8 mouse cellular contexts compared by ENCODE assay signal in genomic region chr19:4905979-4906794, GRCm38 (mm10). TPM values are rescaled to one million over a fixed set of nuclear protein-coding genes. Genes with fewer than 3 reads are reported as not detected.
A peak's percentile ranks its signal among the peaks of the same experiment; 100 is the strongest.
DNase-seq lines count a peak whose midpoint lies in the region; ATAC-seq and TF ChIP-seq lines count a peak whose summit lies in the region.

Gene Bbs1 (minus strand): TSS chr19:4906628.

- ATAC-seq in heart, embryonic 12.5 days (ENCODE audit: insufficient number of reproducible peaks, low FRiP score), result 0 out of 2 replicates have a peak, but pooled peaks have one; percentile 51
- peak; percentile 57 for ATAC-seq in kidney, embryonic 16.5 days (ENCODE audit: low FRiP score, low TSS enrichment)
- peak; percentile 68; the same call in 1 of the 2 replicates for ATAC-seq in monocyte, adult 5-6 weeks (replicated peaks; ENCODE audit: insufficient number of reproducible peaks, low FRiP score, low TSS enrichment, poor library complexity, severe bottlenecking)

- TF ChIP-seq POLR2A in liver, adult 2 months (IDR thresholded peaks at IDR 0.05; ENCODE audit: extremely low read depth, insufficient read depth, low read length), result no peak

- H3K4me1 ChIP-seq in erythroblast, embryonic 14.5 days (ENCODE audit: control insufficient read depth), result peaks cover 10% of the 10 kb centered on the region
- 0 out of 2 replicates have a peak, but pooled peaks cover 3% of the 10 kb centered on the region for H3K4me1 ChIP-seq in heart, embryonic 12.5 days (replicated peaks)
- H3K4me1 ChIP-seq in kidney, embryonic 16.5 days (ENCODE audit: insufficient read depth, low read length), result peaks cover 6% of the 10 kb centered on the region
- H3K4me1 ChIP-seq in liver, adult 2 months (ENCODE audit: control insufficient read depth, insufficient read depth, low read length), result peaks cover 3% of the 10 kb centered on the region; the same call in 1 of the 2 replicates

- peak; percentile 83 for DNase-seq in CD4-positive helper T cell, adult 2 months (ENCODE audit: low read depth, low spot score)
- DNase-seq in brain, embryonic 18.5 days (ENCODE audit: low read depth, low spot score), result peak; percentile 75
- peak; percentile 62 for DNase-seq in liver, adult 2 months (ENCODE audit: extremely low read depth, low read depth, low spot score)
- DNase-seq in spleen, postnatal 36 days (ENCODE audit: low spot score in 2 of 2), result peak; percentile 52 to 68

- H3K4me2 ChIP-seq in heart, embryonic 12.5 days, result peak within 1 kb of the TSS; percentile 71
- H3K4me2 ChIP-seq in kidney, embryonic 16.5 days (replicated peaks; ENCODE audit: low read depth, low read length), result peak within 1 kb of the TSS; percentile 72

- H3K27me3 ChIP-seq in erythroblast, embryonic 14.5 days (ENCODE audit: control insufficient read depth), result no peaks in the 10 kb centered on the region
- H3K27me3 ChIP-seq in heart, embryonic 12.5 days (replicated peaks), result no peaks in the 10 kb centered on the region
- no peaks in the 10 kb centered on the region for H3K27me3 ChIP-seq in kidney, embryonic 16.5 days (ENCODE audit: insufficient read depth, low read length)
- no peaks in the 10 kb centered on the region for H3K27me3 ChIP-seq in liver, adult 2 months (ENCODE audit: control insufficient read depth, insufficient read depth, low read length)

- H3K79me2 ChIP-seq in liver, adult 2 months (ENCODE audit: control insufficient read depth, insufficient read depth, low read length), result no peaks in the 10 kb centered on the region

- WGBS in heart, embryonic 12.5 days, result 10% methylated on average over 31 of the region's 31 CpGs
- WGBS in kidney, embryonic 16.5 days, result 9% methylated on average over 31 of the region's 31 CpGs
- 8% methylated on average over 31 of the region's 31 CpGs for WGBS in liver, adult 2 months

- no peak for TF ChIP-seq CTCF in liver, adult 2 months (IDR thresholded peaks at IDR 0.05; ENCODE audit: low read depth, low read length)

- H3K27ac ChIP-seq in heart, embryonic 12.5 days (ENCODE audit: poor library complexity, severe bottlenecking), result no peak within 1 kb of the TSS
- no peak within 1 kb of the TSS for H3K27ac ChIP-seq in kidney, embryonic 16.5 days (ENCODE audit: low read length)
- H3K27ac ChIP-seq in liver, adult 2 months (replicated peaks; ENCODE audit: insufficient read depth, low read depth, low read length), result no peak within 1 kb of the TSS

- peaks cover 45% of the 10 kb centered on the region for H3K36me3 ChIP-seq in erythroblast, embryonic 14.5 days (ENCODE audit: control insufficient read depth)
- H3K36me3 ChIP-seq in heart, embryonic 12.5 days, result peaks cover 41% of the 10 kb centered on the region
- peaks cover 33% of the 10 kb centered on the region for H3K36me3 ChIP-seq in kidney, embryonic 16.5 days (ENCODE audit: insufficient read depth, low read length)
- peaks cover 11% of the 10 kb centered on the region; the same call in 1 of the 2 replicates for H3K36me3 ChIP-seq in liver, adult 2 months (ENCODE audit: control insufficient read depth, insufficient read depth, low read length)

- H3K9ac ChIP-seq in heart, embryonic 12.5 days, result peak within 1 kb of the TSS; percentile 66; the same call in 1 of the 2 replicates
- H3K9ac ChIP-seq in kidney, embryonic 16.5 days (replicated peaks; ENCODE audit: low read length), result peak within 1 kb of the TSS; percentile 57
- H3K9ac ChIP-seq in liver, adult 2 months (ENCODE audit: low read depth, low read length), result no peak within 1 kb of the TSS; the same call in 1 of the 2 replicates

- peak within 1 kb of the TSS; percentile 83 for H3K4me3 ChIP-seq in erythroblast, embryonic 14.5 days (replicated peaks)
- peak within 1 kb of the TSS; percentile 67 for H3K4me3 ChIP-seq in heart, embryonic 12.5 days
- H3K4me3 ChIP-seq in kidney, embryonic 16.5 days (ENCODE audit: low read length), result peak within 1 kb of the TSS; percentile 62
- H3K4me3 ChIP-seq in liver, adult 2 months (ENCODE audit: insufficient read depth, low read depth, low read length), result peak within 1 kb of the TSS; percentile 73

- no peaks in the 10 kb centered on the region for H3K9me3 ChIP-seq in erythroblast, embryonic 14.5 days (ENCODE audit: control insufficient read depth, low read length)
- H3K9me3 ChIP-seq in heart, embryonic 12.5 days (replicated peaks), result peaks cover 5% of the 10 kb centered on the region; the same call in 1 of the 2 replicates
- H3K9me3 ChIP-seq in kidney, embryonic 16.5 days (ENCODE audit: low read length), result no peaks in the 10 kb centered on the region

RNA-seq across cellular contexts. Expression of gene Bbs1, which starts in this region (rescaled TPM):
- polyA plus RNA-seq in erythroblast, embryonic 14.5 days (2012), result 0.33 and 0.50 TPM in 2 replicates
- 2.8 and 3.4 TPM in 2 replicates for polyA plus RNA-seq in heart, embryonic 12.5 days (2016; fragmentation: Nextera tagmentation; extraction: Ambion mirVana)
- polyA plus RNA-seq in kidney, embryonic 16.5 days (2015; fragmentation: Nextera tagmentation; extraction: Ambion mirVana), result 6.5 and 7.2 TPM in 2 replicates
- 0.65 and 0.87 TPM in 2 replicates for total RNA-seq in liver, adult 2 months (2014; rRNA removed)
- polyA plus RNA-seq in liver, adult 2 months (2012; rRNA removed), result 0.73 and 0.95 TPM in 2 replicates
- total RNA-seq in monocyte, adult 5-6 weeks (2017), result 0.29 TPM in 1 of 3 replicates, not detected in the others

Comparison
In these comparisons a context has a peak if more than half of its experiments do, and no peak if none do; other contexts are left out.
1. Peak in DNase-seq and H3K4me3 ChIP-seq in liver, adult 2 months; RNA of the gene not detected or under 1 TPM.
2. Peak in ATAC-seq in monocyte, adult 5-6 weeks; RNA of the gene not detected or under 1 TPM.